Mouse (Mus musculus) cerebellum, postnatal 25 days (tissue): Measurements from ENCODE around the gene Ltb.
"Not testable (repeated sequence)": the region's sequence is repeated elsewhere in the genome, so short reads cannot be mapped to it uniquely, and the experiment has no call there.

Experiments used
- DNase-seq, 2 experiments: peaks; one replicate each; pipeline ENCODE4 v3.0.0; 2021; ENCODE audit warnings: mixed read lengths in 2 of 2

Gene Ltb

GRCm38 (mm10) chr17:35231022-35231421, 36.8 kb downstream of the Ltb start:
- no peak for DNase-seq

- peak; percentile 89 to 92 for DNase-seq
These were observed 37.8 kb downstream of the Ltb start for GRCm38 (mm10) chr17:35232043-35232442.

GRCm38 (mm10) chr17:35232659-35233058, 38.4 kb downstream of the Ltb start:
- no peak for DNase-seq

- no peak for DNase-seq
These were observed 39.1 kb downstream of the Ltb start, which contains the start of gene Atp6v1g2 for GRCm38 (mm10) chr17:35233114-35233980. Gene Atp6v1g2, plus strand, starts transcription at chr17:35233660.

- not testable (repeated sequence) for DNase-seq
These were observed 39.9 kb downstream of the Ltb start for GRCm38 (mm10) chr17:35234090-35234489.

GRCm38 (mm10) chr17:35234903-35235302, 40.7 kb downstream of the Ltb start:
- DNase-seq = peak; percentile 50 to 54

GRCm38 (mm10) chr17:35235614-35236389, 41.6 kb downstream of the Ltb start, which contains the start of gene Nfkbil1:
Gene Nfkbil1, minus strand, starts transcription at chr17:35235792.
- DNase-seq = peak; percentile 91 to 93

GRCm38 (mm10) chr17:35236390-35236746, 42.1 kb downstream of the Ltb start:
- peak; percentile 100 for DNase-seq

- peak; percentile 58 to 68 for DNase-seq
These were observed 42.8 kb downstream of the Ltb start for GRCm38 (mm10) chr17:35236996-35237395.

- DNase-seq = no peak
These were observed 43.3 kb downstream of the Ltb start for GRCm38 (mm10) chr17:35237504-35237903.

GRCm38 (mm10) chr17:35239700-35240099, 45.5 kb downstream of the Ltb start:
- no peak for DNase-seq

- DNase-seq = peak; percentile 53 to 59
These were observed 46.4 kb downstream of the Ltb start for GRCm38 (mm10) chr17:35240384-35241304.

- peak; percentile 97 to 98 for DNase-seq
These were observed 47.2 kb downstream of the Ltb start, which contains the start of gene Ddx39b for GRCm38 (mm10) chr17:35241305-35242014. Gene Ddx39b, plus strand, starts transcription at chr17:35241746.

- peak; percentile 51 to 74 for DNase-seq
These were observed 48.0 kb downstream of the Ltb start for GRCm38 (mm10) chr17:35242015-35242941.

- DNase-seq = peak; percentile 69 to 79
These were observed 48.8 kb downstream of the Ltb start for GRCm38 (mm10) chr17:35243086-35243485.

GRCm38 (mm10) chr17:35244999-35245398, 50.8 kb downstream of the Ltb start:
- DNase-seq = no peak
